Mouse (Mus musculus): ENCODE results near the gene Nap1l4.

DNA sequence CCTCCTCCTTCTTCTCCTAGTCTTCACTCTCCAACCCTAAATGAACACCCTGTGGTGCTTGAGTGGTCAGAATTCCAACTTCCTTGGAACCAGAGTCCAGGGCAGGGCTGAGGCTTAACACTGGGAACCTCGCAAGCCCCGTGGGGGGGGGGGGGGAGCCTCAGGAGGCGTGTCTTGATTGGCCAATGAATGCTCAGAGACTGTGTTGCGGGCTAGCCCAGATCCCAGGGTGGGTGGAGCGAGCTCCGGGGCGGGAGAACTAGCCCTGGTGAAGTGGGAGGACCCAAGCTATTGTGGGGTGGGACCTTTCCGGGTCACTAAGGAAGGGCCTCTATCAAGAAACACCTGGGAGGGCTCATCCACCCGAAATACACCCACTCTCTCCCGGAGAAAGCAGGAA, 74.1 kb downstream of the Nap1l4 start:
- TF ChIP-seq TAL1 (IDR thresholded peaks at IDR 0.05; ENCODE audit: low read length) (no peak), GATA1 (IDR thresholded peaks at IDR 0.05; ENCODE audit: low read length) (no peak)
